7 mouse cellular contexts compared by ENCODE assay signal in the genomic region with DNA sequence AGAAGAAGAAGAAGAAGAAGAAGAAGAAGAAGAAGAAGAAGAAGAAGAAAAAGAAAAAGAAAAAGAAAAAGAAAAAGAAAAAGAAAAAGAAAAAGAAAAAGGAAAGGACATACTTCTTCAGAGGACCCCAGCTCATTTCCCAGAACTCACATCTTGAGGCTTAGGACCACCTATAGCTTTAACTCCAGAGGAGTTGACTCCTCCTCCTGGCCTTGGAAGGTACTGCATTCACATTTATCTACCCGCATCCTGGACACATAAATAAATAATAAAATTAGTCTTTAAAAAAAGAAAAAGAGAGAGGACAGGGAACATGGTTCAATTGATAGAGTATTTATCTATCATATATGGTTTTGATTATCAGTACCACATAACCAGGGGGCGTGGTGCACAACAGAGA. TPM values are rescaled to one million over a fixed set of nuclear protein-coding genes. Genes with fewer than 3 reads are reported as not detected.
DNase-seq lines count a peak whose midpoint lies in the region; ATAC-seq and TF ChIP-seq lines count a peak whose summit lies in the region.
"Not testable (repeated sequence)": the region's sequence is repeated elsewhere in the genome, so short reads cannot be mapped to it uniquely, and the experiment has no call there.

No protein-coding gene starts in this region.

- not testable (repeated sequence) for ATAC-seq in G1E (ENCODE audit: extremely low read depth, insufficient number of reproducible peaks, low FRiP score, poor library complexity, severe bottlenecking); forebrain, embryonic 14.5 days; hindbrain, embryonic 14.5 days (ENCODE audit: low FRiP score)
- ATAC-seq in common myeloid progenitor, adult 5-6 weeks (replicated peaks; ENCODE audit: low read depth, poor library complexity, severe bottlenecking): peak; percentile 81
- 0 out of 2 replicates have a peak, but pooled peaks have one; percentile 47 for ATAC-seq in megakaryocyte, adult 5-6 weeks (ENCODE audit: poor library complexity, severe bottlenecking)

- TF ChIP-seq POLR2A in thymus, adult 2 months (IDR thresholded peaks at IDR 0.05; ENCODE audit: control insufficient read depth, extremely low read depth, insufficient read depth, low read length, poor library complexity): not testable (repeated sequence)

- H3K36me3 ChIP-seq in G1E (replicated peaks); forebrain, embryonic 14.5 days (ENCODE audit: control insufficient read depth, insufficient read depth, low read length); hindbrain, embryonic 14.5 days (replicated peaks; ENCODE audit: control insufficient read depth, insufficient read depth); thymus, adult 2 months (ENCODE audit: control insufficient read depth, insufficient read depth, low read length): not testable (repeated sequence)

- TF ChIP-seq CTCF in G1E (IDR thresholded peaks at IDR 0.05; ENCODE audit: low read depth, low read length): 0 out of 2 replicates have a peak, but pooled peaks have one; percentile 32
- peak; percentile 29 for TF ChIP-seq CTCF in left cerebral cortex, adult 2 months (IDR thresholded peaks at IDR 0.05)
- TF ChIP-seq CTCF in thymus, adult 2 months (IDR thresholded peaks at IDR 0.05; ENCODE audit: borderline replicate concordance, control insufficient read depth, extremely low read depth, insufficient read depth, low read length, poor library complexity): not testable (repeated sequence)

- WGBS in forebrain, embryonic 14.5 days: 38% methylated on average over 2 of the region's 2 CpGs
- WGBS in hindbrain, embryonic 14.5 days: 38% methylated on average over 2 of the region's 2 CpGs
- WGBS in thymus, adult 2 months: 34% methylated on average over 2 of the region's 2 CpGs

- not testable (repeated sequence) for DNase-seq in G1E (ENCODE audit: low spot score); left cerebral cortex, adult 2 months (ENCODE audit: extremely low spot score in 1 of 2, low spot score in 2 of 2)
- peak; percentile 57 for DNase-seq in forebrain, embryonic 14.5 days (ENCODE audit: low spot score)
- peak; percentile 30 for DNase-seq in hindbrain, embryonic 14.5 days (ENCODE audit: low spot score)
- DNase-seq in thymus, adult 2 months: peak; percentile 19

- H3K4me1 ChIP-seq in G1E (ENCODE audit: insufficient read depth, low read depth, low read length); forebrain, embryonic 14.5 days (ENCODE audit: control insufficient read depth, insufficient read depth, low read length); hindbrain, embryonic 14.5 days (replicated peaks; ENCODE audit: control insufficient read depth, insufficient read depth, low read length); thymus, adult 2 months (replicated peaks; ENCODE audit: control insufficient read depth, insufficient read depth, low read length): not testable (repeated sequence)

- not testable (repeated sequence) for H3K9ac ChIP-seq in forebrain, embryonic 14.5 days (ENCODE audit: low read length); hindbrain, embryonic 14.5 days

- not testable (repeated sequence) for H3K9me3 ChIP-seq in G1E (replicated peaks); forebrain, embryonic 14.5 days (replicated peaks; ENCODE audit: control insufficient read depth, low read length); hindbrain, embryonic 14.5 days (ENCODE audit: control insufficient read depth, low read length)

- H3K27ac ChIP-seq in forebrain, embryonic 14.5 days (ENCODE audit: low read depth, low read length); hindbrain, embryonic 14.5 days; left cerebral cortex, adult 2 months; thymus, adult 2 months (ENCODE audit: control insufficient read depth, insufficient read depth, low read length): not testable (repeated sequence)

- intact Hi-C loops in left cerebral cortex, adult 2 months (cut with DNase I): not testable (repeated sequence)

- not testable (repeated sequence) for H3K4me3 ChIP-seq in G1E (ENCODE audit: low read depth, low read length); forebrain, embryonic 14.5 days (ENCODE audit: low read depth, low read length); hindbrain, embryonic 14.5 days (replicated peaks; ENCODE audit: low read length); left cerebral cortex, adult 2 months; thymus, adult 2 months (ENCODE audit: control insufficient read depth, insufficient read depth, low read length)

- H3K4me2 ChIP-seq in forebrain, embryonic 14.5 days (ENCODE audit: low read length); hindbrain, embryonic 14.5 days (replicated peaks): not testable (repeated sequence)

- H3K27me3 ChIP-seq in G1E (ENCODE audit: insufficient read depth, low read length): peaks cover 19% of the 10 kb centered on the region
- not testable (repeated sequence) for H3K27me3 ChIP-seq in forebrain, embryonic 14.5 days (replicated peaks; ENCODE audit: control insufficient read depth, insufficient read depth, low read length); hindbrain, embryonic 14.5 days (ENCODE audit: control insufficient read depth, insufficient read depth, low read length); thymus, adult 2 months (ENCODE audit: control insufficient read depth, insufficient read depth, low read length)

RNA-seq across cellular contexts. Expression of gene Otud4, which starts 36.2 kb away (rescaled TPM):
- total RNA-seq in G1E (2014; fragmentation: Nextera tagmentation) (99.3 and 116 TPM in 2 replicates), G1E (2017) (81.7 and 84.1 TPM in 2 replicates)
- 5.4 and 7.4 TPM in 2 replicates for polyA plus RNA-seq in G1E (2012)
- total RNA-seq in common myeloid progenitor, adult 5-6 weeks (2017): 77.6 and 81.6 TPM in 2 replicates
- 16.2 and 16.8 TPM in 2 replicates for polyA plus RNA-seq in forebrain, embryonic 14.5 days (2014; fragmentation: Nextera tagmentation; extraction: Ambion mirVana)
- 18.1 and 20.9 TPM in 2 replicates for polyA plus RNA-seq in hindbrain, embryonic 14.5 days (2014; fragmentation: Nextera tagmentation; extraction: Ambion mirVana)
- total RNA-seq in left cerebral cortex, adult 2 months (2021): 10 to 100 TPM; 37.3 to 41.0 TPM
- 29.2 and 38.7 TPM in 2 replicates for total RNA-seq in megakaryocyte, adult 5-6 weeks (2015)
- total RNA-seq in megakaryocyte, adult 5-6 weeks (2017): 31.4 and 36.5 TPM in 2 replicates
- polyA plus RNA-seq in thymus, adult 2 months (2012; rRNA removed): 55.1 and 57.4 TPM in 2 replicates
